Mouse (Mus musculus) intestine, postnatal 0 days (tissue): ENCODE measurements around the gene Wbp11. TPM values are rescaled to one million over a fixed set of nuclear protein-coding genes. Genes with fewer than 3 reads are reported as not detected.

Experiments
- ATAC-seq: fragments of 200-750 bp; cut with Nextera tagmentation; 2 replicates; pipeline ENCODE4 v1.8.0; 2017; ENCODE audit warnings: mild to moderate bottlenecking, moderate TSS enrichment, moderate library complexity
- H3K27ac ChIP-seq: fragments of 300-500 bp; sonication (generic); 2 replicates; pipeline ENCODE4 v1.5.1; 2014; ENCODE audit warnings: mild to moderate bottlenecking, low read depth, low read length, moderate library complexity
- H3K27me3 ChIP-seq: fragments of 300-500 bp; sonication (generic); replicated peaks from 2 replicates; pipeline ENCODE4 v1.6.1; 2014; ENCODE audit warnings: low read length, mixed read lengths; ENCODE audit not compliant: control insufficient read depth, insufficient read depth
- H3K36me3 ChIP-seq: fragments of 300-500 bp; sonication (generic); 2 replicates; pipeline ENCODE4 v1.6.1; 2014; ENCODE audit warnings: mild to moderate bottlenecking, moderate library complexity; ENCODE audit not compliant: control insufficient read depth, insufficient read depth
- H3K4me1 ChIP-seq: fragments of 300-500 bp; sonication (generic); replicated peaks from 2 replicates; pipeline ENCODE4 v1.6.1; 2014; ENCODE audit warnings: antibody characterized with exemption, low read length, mixed read lengths; ENCODE audit not compliant: control insufficient read depth, insufficient read depth
- H3K4me2 ChIP-seq: fragments of 300-500 bp; sonication (generic); replicated peaks from 2 replicates; pipeline ENCODE4 v1.6.1; 2014; ENCODE audit warnings: low read depth, mild to moderate bottlenecking, moderate library complexity
- H3K4me3 ChIP-seq: fragments of 300-500 bp; sonication (generic); 2 replicates; pipeline ENCODE4 v1.5.1; 2014; ENCODE audit warnings: low read depth, low read length
- H3K9ac ChIP-seq: fragments of 300-500 bp; sonication (generic); 2 replicates; pipeline ENCODE4 v1.6.1; 2014; ENCODE audit warnings: mild to moderate bottlenecking, low read depth, low read length
- H3K9me3 ChIP-seq: fragments of 300-500 bp; sonication (generic); 2 replicates; pipeline ENCODE4 v1.6.1; 2016; ENCODE audit warnings: mixed run types; ENCODE audit not compliant: control insufficient read depth
- CTCF ChIP-seq: sonication (generic); IDR thresholded peaks from 2 replicates; pipeline ENCODE4 v1.5.1; 2016; ENCODE audit warnings: low read depth, mild to moderate bottlenecking, control low read depth, antibody characterized with exemption, moderate library complexity
- WGBS: fragments of 180-500 bp; shearing (Covaris S2); extraction: QIAGEN DNeasy Blood & Tissue Kit; methylation state at CpG from one replicate; pipeline ENCODE4 v1.1.7; 2014; 5-methylcytosine and 5-hydroxymethylcytosine counted together
- polyA plus RNA-seq: library from polyadenylated mRNA; unstranded; fragments of >200 nt; fragmentation: Nextera tagmentation; extraction: Ambion mirVana; gene quantifications from 2 replicates; pipeline ENCODE4 v1.2.1, GENCODE M21; 2015

Gene Wbp11
- polyA plus RNA-seq, 1 experiment from 2014 or later = 41.4 TPM

DNA sequence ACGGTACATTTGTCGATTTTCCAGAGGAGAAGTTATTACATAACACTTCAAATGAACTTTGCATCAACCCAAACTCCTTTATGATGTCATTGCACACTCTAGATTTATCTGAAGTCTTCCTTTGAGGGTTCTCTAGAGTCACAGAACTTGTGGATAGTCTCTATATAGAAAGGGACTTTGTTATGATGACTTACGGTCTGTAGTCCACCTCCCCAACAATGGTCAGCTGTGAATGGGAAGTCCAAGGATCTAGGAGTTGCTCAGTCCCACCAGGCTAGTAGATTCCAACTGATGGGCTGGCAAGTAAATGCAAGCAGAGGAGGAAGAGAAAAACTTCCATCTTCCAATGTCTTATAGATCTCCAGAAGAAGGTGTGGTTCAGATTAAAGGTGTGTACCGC, 648 bp upstream of the Wbp11 start:
- no peak for TF ChIP-seq CTCF
- H3K4me1 ChIP-seq = peaks cover 4% of the 10 kb centered on the region; the same call in 1 of the 2 replicates
- ATAC-seq = peak; percentile 10; the same call in 1 of the 2 replicates
- peak overlapping the region; percentile 43 for H3K4me3 ChIP-seq
- no peaks in the 10 kb centered on the region for H3K9me3 ChIP-seq
- peak overlapping the region; percentile 60; the same call in 1 of the 2 replicates for H3K27ac ChIP-seq
- H3K27me3 ChIP-seq = no peaks in the 10 kb centered on the region
- no peak overlapping the region for H3K9ac ChIP-seq
- peaks cover 16% of the 10 kb centered on the region for H3K36me3 ChIP-seq
- peak overlapping the region; percentile 67 for H3K4me2 ChIP-seq
- 32% methylated on average over 4 of the region's 4 CpGs for WGBS

DNA sequence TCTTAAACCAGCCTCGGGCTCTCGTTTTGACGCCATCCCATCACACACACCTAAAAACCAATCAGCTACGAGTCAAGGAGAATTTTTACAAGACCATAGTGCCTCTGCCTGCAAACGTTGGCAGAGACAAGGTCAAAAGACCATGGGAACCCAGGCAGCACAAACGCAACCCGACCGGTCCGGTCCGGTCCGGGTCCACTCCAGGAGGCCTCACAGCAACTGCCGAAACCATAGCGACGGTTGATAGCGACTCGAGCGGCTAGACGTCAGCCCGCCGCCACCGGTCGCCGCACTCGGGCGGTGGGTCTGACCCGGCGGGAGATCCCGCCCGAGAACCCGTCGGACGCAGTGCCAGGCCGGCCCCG, 535 bp downstream of the Wbp11 start, which contains the start of gene BC049715:
Gene BC049715 (plus strand): TSS at position 111 of the 365 bp plus-strand sequence.
- peak; percentile 44 for ATAC-seq
- Histone ChIP-seq H3K9ac (peak within 1 kb of the TSS; percentile 97), H3K4me3 (peak within 1 kb of the TSS; percentile 93), H3K4me2 (peak within 1 kb of the TSS; percentile 73), H3K36me3 (peaks cover 23% of the 10 kb centered on the region), H3K4me1 (peaks cover 4% of the 10 kb centered on the region; the same call in 1 of the 2 replicates), H3K9me3 (no peaks in the 10 kb centered on the region), H3K27me3 (no peaks in the 10 kb centered on the region), H3K27ac (peak within 1 kb of the TSS; percentile 87)
- under 1% methylated on average over 34 of the region's 34 CpGs for WGBS
- TF ChIP-seq CTCF = no peak

DNA sequence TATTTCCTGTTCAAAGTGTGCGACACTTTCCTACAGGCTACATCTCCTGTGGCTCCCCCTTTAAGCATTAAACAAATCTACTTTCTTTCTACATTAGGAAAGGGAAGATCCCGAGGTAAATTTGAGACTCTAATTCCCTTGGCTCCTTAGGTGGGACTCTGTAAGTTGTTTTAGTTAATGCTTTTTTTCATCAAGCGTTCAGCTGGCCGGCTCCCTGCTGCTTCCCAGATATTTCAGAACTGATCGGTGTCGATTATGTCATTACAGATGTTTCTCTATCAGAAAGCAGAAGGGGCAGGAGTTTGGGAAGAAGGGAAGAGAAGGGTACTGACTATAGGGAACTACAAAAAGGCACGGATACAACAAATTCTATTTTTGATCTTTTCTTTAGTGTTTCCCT, 917 bp downstream of the Wbp11 start:
- H3K36me3 ChIP-seq = peaks cover 27% of the 10 kb centered on the region
- no peak for TF ChIP-seq CTCF
- ATAC-seq = no peak
- H3K4me1 ChIP-seq = peaks cover 4% of the 10 kb centered on the region; the same call in 1 of the 2 replicates
- H3K4me3 ChIP-seq = peak overlapping the region; percentile 93
- H3K9ac ChIP-seq = peak overlapping the region; percentile 97
- H3K4me2 ChIP-seq = peak overlapping the region; percentile 73
- 12% methylated on average over 7 of the region's 7 CpGs for WGBS
- H3K27ac ChIP-seq = no peak overlapping the region
- H3K9me3 ChIP-seq = no peaks in the 10 kb centered on the region
- H3K27me3 ChIP-seq = no peaks in the 10 kb centered on the region

DNA sequence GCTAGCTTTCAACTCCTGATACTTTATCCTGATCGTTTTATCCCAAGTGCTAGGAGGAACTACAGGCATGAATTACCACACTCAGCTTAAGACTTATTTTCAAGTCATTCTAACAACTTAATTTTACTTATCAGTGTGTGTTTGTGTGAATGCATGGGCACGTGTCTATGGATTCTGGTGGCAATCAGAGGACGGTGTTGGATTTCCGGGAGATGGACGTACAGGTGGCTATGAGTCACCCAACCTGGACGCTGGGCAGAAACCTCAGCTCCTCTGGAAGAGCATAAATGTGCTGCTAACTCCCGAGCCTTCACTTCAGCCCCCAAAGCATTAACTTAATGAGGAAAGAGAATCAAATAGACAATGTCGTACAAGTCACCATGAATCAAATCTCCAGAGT, 3.0 kb downstream of the Wbp11 start:
- TF ChIP-seq CTCF = no peak
- no peak overlapping the region for H3K9ac ChIP-seq
- ATAC-seq = no peak
- no peaks in the 10 kb centered on the region for H3K27me3 ChIP-seq
- H3K9me3 ChIP-seq = no peaks in the 10 kb centered on the region
- peaks cover 49% of the 10 kb centered on the region for H3K36me3 ChIP-seq
- H3K4me3 ChIP-seq = no peak overlapping the region
- H3K4me1 ChIP-seq = peaks cover 4% of the 10 kb centered on the region; the same call in 1 of the 2 replicates
- H3K4me2 ChIP-seq = no peak overlapping the region
- 91% methylated on average over 8 of the region's 8 CpGs for WGBS
- H3K27ac ChIP-seq = no peak overlapping the region

DNA sequence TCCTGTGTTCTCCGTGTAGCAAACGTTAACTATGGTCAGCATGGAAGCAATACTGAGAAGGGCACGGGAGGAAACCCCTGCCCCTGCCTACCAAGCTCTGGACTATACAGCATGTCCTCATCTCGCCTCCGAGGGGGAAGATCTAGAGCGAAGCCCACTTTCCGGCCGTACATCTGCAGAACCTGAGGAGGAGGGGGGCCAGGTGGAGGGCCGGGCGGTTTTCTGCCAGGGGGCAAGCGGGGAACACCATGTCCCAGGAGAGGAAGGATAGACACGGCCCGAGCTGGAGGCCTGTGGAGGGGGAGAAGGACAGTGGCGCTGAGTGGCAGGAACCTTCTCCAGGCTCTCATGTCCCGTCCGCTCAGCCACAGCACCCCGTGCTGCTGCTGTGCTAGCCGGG, 6.9 kb downstream of the Wbp11 start:
- no peak overlapping the region for H3K4me2 ChIP-seq
- no peaks in the 10 kb centered on the region for H3K4me1 ChIP-seq
- no peak for TF ChIP-seq CTCF
- WGBS = 96% methylated on average over 18 of the region's 18 CpGs
- no peak overlapping the region for H3K27ac ChIP-seq
- ATAC-seq = no peak
- H3K9me3 ChIP-seq = no peaks in the 10 kb centered on the region
- H3K27me3 ChIP-seq = no peaks in the 10 kb centered on the region
- peaks cover 81% of the 10 kb centered on the region for H3K36me3 ChIP-seq
- H3K9ac ChIP-seq = no peak overlapping the region
- no peak overlapping the region for H3K4me3 ChIP-seq

DNA sequence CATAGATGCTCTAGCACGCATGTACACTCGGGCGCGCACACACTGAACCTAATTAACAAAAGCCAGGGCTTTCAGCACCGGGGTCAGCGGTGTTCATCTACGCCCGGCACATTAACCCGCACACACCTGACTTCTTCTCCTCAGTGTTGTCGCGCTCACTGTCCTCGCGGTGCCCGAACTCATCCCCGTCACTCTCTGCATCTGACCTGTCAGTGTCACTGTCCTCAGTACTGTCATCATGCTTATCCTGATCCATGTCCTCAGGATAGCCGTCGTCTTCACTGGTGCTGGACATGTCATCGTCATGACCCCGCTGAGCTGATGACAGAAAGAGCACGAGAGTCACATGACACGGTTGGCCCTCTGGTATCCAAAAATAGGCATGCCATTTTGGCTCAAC, 7.7 kb downstream of the Wbp11 start:
- Histone ChIP-seq H3K4me2 (no peak overlapping the region), H3K36me3 (peaks cover 87% of the 10 kb centered on the region), H3K9ac (no peak overlapping the region), H3K4me1 (no peaks in the 10 kb centered on the region), H3K9me3 (no peaks in the 10 kb centered on the region), H3K27me3 (no peaks in the 10 kb centered on the region), H3K4me3 (no peak overlapping the region), H3K27ac (no peak overlapping the region)
- TF ChIP-seq CTCF = no peak
- no peak for ATAC-seq
- 97% methylated on average over 21 of the region's 21 CpGs for WGBS

DNA sequence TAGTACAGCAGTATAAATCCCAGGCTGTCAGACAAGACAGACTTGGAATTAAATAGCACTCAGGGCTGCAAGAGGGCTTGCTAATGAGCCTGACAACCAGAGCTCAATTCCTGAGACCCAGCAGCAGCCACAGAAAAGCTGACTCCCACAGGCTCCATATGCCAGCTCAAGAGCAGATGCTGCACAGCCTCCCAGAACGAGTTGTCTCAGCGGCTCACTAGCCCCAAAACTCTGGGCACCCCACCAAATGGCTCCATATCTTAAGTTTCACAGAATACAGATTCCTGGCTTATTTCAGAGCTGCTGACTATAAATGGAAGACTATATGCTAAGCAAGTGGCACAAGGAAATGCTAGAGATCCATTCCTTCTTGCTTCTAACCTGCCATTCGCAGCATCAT, 10.5 kb downstream of the Wbp11 start:
- no peak for ATAC-seq
- Histone ChIP-seq H3K27me3 (no peaks in the 10 kb centered on the region), H3K4me3 (no peak overlapping the region), H3K4me2 (no peak overlapping the region), H3K4me1 (no peaks in the 10 kb centered on the region), H3K9me3 (no peaks in the 10 kb centered on the region), H3K36me3 (peaks cover 84% of the 10 kb centered on the region), H3K9ac (no peak overlapping the region), H3K27ac (no peak overlapping the region)
- 90% methylated on average over 3 of the region's 3 CpGs for WGBS
- TF ChIP-seq CTCF = no peak
